Mouse (Mus musculus) central nervous system, embryonic 18 days (tissue): Measurements from ENCODE around the gene Ifi202b. TPM values are rescaled to one million over a fixed set of nuclear protein-coding genes. Genes with fewer than 3 reads are reported as not detected.

ENCODE experiments used
- polyA plus RNA-seq: library from polyadenylated mRNA; depleted of rRNA; stranded (reverse); fragments of >200 nt; gene quantifications from 2 replicates; pipeline ENCODE4 v1.2.3, GENCODE M21; 2012; rRNA removed

Ifi202b gene
- not detected in 2 replicates for polyA plus RNA-seq

GRCm38 (mm10) chr1:173982694-173983305 is at the start of gene Ifi202b:
Gene Ifi202b, minus strand, starts transcription at chr1:173982744.

DNA sequence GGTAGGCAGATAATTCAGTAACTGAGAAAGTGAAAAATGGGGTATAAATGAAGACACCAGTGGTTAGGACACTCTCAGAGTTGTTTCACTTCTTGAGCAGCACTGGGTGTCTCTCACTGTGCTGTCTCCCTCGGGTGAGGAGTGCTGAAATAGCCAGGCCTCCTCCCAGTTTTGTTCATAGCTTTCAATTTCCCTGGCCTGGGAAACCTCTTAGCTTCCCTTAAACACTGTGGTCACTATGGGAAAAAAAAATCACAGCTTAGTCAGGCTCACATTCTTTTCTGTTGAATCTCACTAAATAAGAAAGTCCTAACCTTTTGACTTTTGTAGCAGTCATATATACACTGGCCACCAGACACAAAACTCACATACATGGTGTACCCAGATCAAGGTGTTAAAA is 49.2 kb upstream of the Ifi202b start, which contains the start of gene Ifi205:
TSS of gene Ifi205 (minus strand) at position 113 of the 400 bp plus-strand sequence.

DNA sequence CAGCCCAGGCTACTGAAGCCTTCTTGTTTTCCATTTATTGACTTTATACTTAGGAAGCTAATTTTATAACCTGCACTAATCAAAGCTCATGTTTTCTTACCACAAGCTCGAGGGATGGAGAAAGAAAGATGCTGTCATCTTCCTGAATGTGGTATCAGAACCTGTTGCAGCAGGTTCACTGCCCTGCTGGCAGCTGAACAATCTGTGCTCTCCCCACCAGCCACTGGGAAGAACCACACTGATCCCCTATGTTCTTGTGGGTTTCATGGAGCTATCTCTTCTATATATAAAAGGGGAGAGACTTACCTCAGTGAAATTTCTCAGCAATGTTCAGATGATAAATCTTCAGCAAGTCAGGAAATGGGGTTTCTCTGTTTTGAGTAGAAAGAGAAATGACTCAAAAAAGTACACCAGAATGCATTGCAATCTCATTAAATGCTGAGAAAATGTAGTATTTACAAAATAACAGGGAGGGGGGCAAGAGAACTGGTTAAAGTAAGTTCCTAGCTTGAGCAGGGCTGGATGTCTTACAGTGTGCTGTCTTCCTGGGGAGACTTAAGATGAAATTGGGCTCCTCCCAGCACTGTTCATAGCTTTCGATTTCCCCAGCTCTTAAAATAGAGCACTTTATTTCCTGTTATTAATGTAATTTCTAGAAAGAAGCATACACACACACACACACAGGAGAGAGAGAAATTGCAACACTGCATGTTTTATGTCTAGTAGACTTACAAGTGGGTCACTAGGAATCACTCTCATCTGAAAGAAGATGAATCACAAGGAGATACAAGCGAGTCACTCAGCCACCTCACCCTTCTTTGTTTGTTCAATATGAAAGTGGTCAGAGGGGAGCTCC is 40.4 kb downstream of the Ifi202b start, which contains the start of the genes Mndal and Ifi203:
TSS of gene Mndal (minus strand) at position 568 of the 856 bp plus-strand sequence.
TSS of gene Ifi203 (minus strand) at position 749 of the 856 bp plus-strand sequence.

Other genes starting within 250 kb of the Ifi202b start
- 0.65 and 0.84 TPM in 2 replicates for gene Ifi207, start 241.0 kb downstream of the Ifi202b start, polyA plus RNA-seq
- 0.63 and 0.70 TPM in 2 replicates for gene Ifi204, start 215.8 kb downstream of the Ifi202b start, polyA plus RNA-seq
- 0.36 and 0.41 TPM in 2 replicates for gene Ifi211, start 69.7 kb downstream of the Ifi202b start, polyA plus RNA-seq
- gene Mndal, start 40.3 kb downstream of the Ifi202b start, polyA plus RNA-seq, result 2.8 and 4.0 TPM in 2 replicates
- 1.2 and 2.2 TPM in 2 replicates for gene Ifi203, start 40.1 kb downstream of the Ifi202b start, polyA plus RNA-seq
- gene Ifi205, start 49.1 kb upstream of the Ifi202b start, polyA plus RNA-seq, result 0.04 and 1.9 TPM in 2 replicates
- gene Olfr433, start 58.0 kb upstream of the Ifi202b start, polyA plus RNA-seq, result not detected in 2 replicates
- not detected in 2 replicates for gene Olfr432, start 66.5 kb upstream of the Ifi202b start, polyA plus RNA-seq
- not detected in 2 replicates for gene Olfr430, start 83.9 kb upstream of the Ifi202b start, polyA plus RNA-seq
- gene Olfr429, start 101.6 kb upstream of the Ifi202b start, polyA plus RNA-seq, result not detected in 2 replicates
- gene Olfr427, start 114.1 kb upstream of the Ifi202b start, polyA plus RNA-seq, result not detected in 2 replicates
- gene Olfr231, start 138.4 kb upstream of the Ifi202b start, polyA plus RNA-seq, result not detected in 2 replicates
- not detected in 2 replicates for gene Olfr424, start 148.8 kb upstream of the Ifi202b start, polyA plus RNA-seq
- not detected in 2 replicates for gene Olfr420, start 172.9 kb upstream of the Ifi202b start, polyA plus RNA-seq
- 0.01 and 0.03 TPM in 2 replicates for gene Spta1, start 190.0 kb upstream of the Ifi202b start, polyA plus RNA-seq